Mouse (Mus musculus) retina, postnatal 7 days (tissue): ENCODE measurements around the gene Strip2.

Experiments
- DNase-seq: peaks from one replicate; pipeline ENCODE4 v3.0.0-alpha.2; 2012; ENCODE audit warnings: low read depth, low spot score

Strip2 gene

GRCm38 (mm10) chr6:29930087-29930486 lies 13.3 kb downstream of the Strip2 start:
- DNase-seq: no peak

GRCm38 (mm10) chr6:29930665-29931064 lies 13.9 kb downstream of the Strip2 start:
- no peak for DNase-seq

- no peak for DNase-seq
Measured at GRCm38 (mm10) chr6:29931181-29931580, 14.4 kb downstream of the Strip2 start.

GRCm38 (mm10) chr6:29935741-29936140 lies 18.9 kb downstream of the Strip2 start:
- DNase-seq: no peak

- DNase-seq: no peak
Measured at GRCm38 (mm10) chr6:29940428-29940827, 23.6 kb downstream of the Strip2 start.

- DNase-seq: no peak
Measured at GRCm38 (mm10) chr6:29941036-29941435, 24.2 kb downstream of the Strip2 start.

GRCm38 (mm10) chr6:29944465-29944864 lies 27.7 kb downstream of the Strip2 start:
- peak; percentile 4 for DNase-seq

GRCm38 (mm10) chr6:29946568-29946967 lies 29.8 kb downstream of the Strip2 start:
- peak; percentile 0 for DNase-seq

GRCm38 (mm10) chr6:29947823-29948222 lies 31.0 kb downstream of the Strip2 start:
- no peak for DNase-seq

- DNase-seq: no peak
Measured at GRCm38 (mm10) chr6:29956749-29957148, 39.9 kb downstream of the Strip2 start.

- DNase-seq: no peak
Measured at GRCm38 (mm10) chr6:29958669-29959068, 41.9 kb downstream of the Strip2 start.

- DNase-seq: no peak
Measured at GRCm38 (mm10) chr6:29961081-29961480, 44.3 kb downstream of the Strip2 start.

- DNase-seq: no peak
Measured at GRCm38 (mm10) chr6:29967917-29968316, 51.1 kb downstream of the Strip2 start.

GRCm38 (mm10) chr6:29973341-29973740 lies 56.5 kb downstream of the Strip2 start:
- DNase-seq: no peak

- no peak for DNase-seq
Measured at GRCm38 (mm10) chr6:29974836-29975235, 58.0 kb downstream of the Strip2 start.

- DNase-seq: no peak
Measured at GRCm38 (mm10) chr6:29980461-29980860, 63.6 kb downstream of the Strip2 start.

GRCm38 (mm10) chr6:29981797-29982196 lies 65.0 kb downstream of the Strip2 start:
- DNase-seq: no peak

GRCm38 (mm10) chr6:29985058-29985498 lies 68.3 kb downstream of the Strip2 start:
- DNase-seq: no peak

- DNase-seq: no peak
Measured at GRCm38 (mm10) chr6:29985504-29985903, 68.7 kb downstream of the Strip2 start.

- DNase-seq: no peak
Measured at GRCm38 (mm10) chr6:29985986-29986385, 69.2 kb downstream of the Strip2 start.

GRCm38 (mm10) chr6:29987246-29987645 lies 70.4 kb downstream of the Strip2 start:
- no peak for DNase-seq

GRCm38 (mm10) chr6:29998140-29998539 lies 81.3 kb downstream of the Strip2 start:
- DNase-seq: no peak

- DNase-seq: no peak
Measured at GRCm38 (mm10) chr6:29998771-29999170, 82.0 kb downstream of the Strip2 start.

- DNase-seq: no peak
Measured at GRCm38 (mm10) chr6:30002628-30003027, 85.8 kb downstream of the Strip2 start.
